Mouse (Mus musculus) intestine, embryonic 16.5 days (tissue): ENCODE data around the gene Qprt. TPM values are rescaled to one million over a fixed set of nuclear protein-coding genes. Genes with fewer than 3 reads are reported as not detected.

Experiments
- polyA plus RNA-seq: library from polyadenylated mRNA; unstranded; fragments of >200 nt; fragmentation: Nextera tagmentation; extraction: Ambion mirVana; gene quantifications from 2 replicates; pipeline ENCODE4 v1.2.1, GENCODE M21; 2015

Gene Qprt
- polyA plus RNA-seq, 1 experiment from 2014 or later = 6.8 TPM

Other genes starting within 250 kb of the Qprt start
- gene Taok2, start 237.5 kb downstream of the Qprt start, polyA plus RNA-seq = 27.6 and 28.6 TPM in 2 replicates
- gene Tmem219, start 199.3 kb downstream of the Qprt start, polyA plus RNA-seq = 34.1 and 35.4 TPM in 2 replicates
- 10.9 and 11.2 TPM in 2 replicates for gene Kctd13, start 193.3 kb downstream of the Qprt start, polyA plus RNA-seq
- 0.31 and 0.56 TPM in 2 replicates for gene Asphd1, start 172.6 kb downstream of the Qprt start, polyA plus RNA-seq
- gene Sez6l2, start 171.7 kb downstream of the Qprt start, polyA plus RNA-seq = 1.5 and 1.7 TPM in 2 replicates
- 167 TPM in 2 replicates for gene Cdipt, start 146.3 kb downstream of the Qprt start, polyA plus RNA-seq
- 1.3 and 1.6 TPM in 2 replicates for gene Cdiptos, start 146.1 kb downstream of the Qprt start, polyA plus RNA-seq
- 73.7 and 84.9 TPM in 2 replicates for gene Mvp, start 107.6 kb downstream of the Qprt start, polyA plus RNA-seq
- 0.78 and 2.5 TPM in 2 replicates for gene Pagr1b, start 105.7 kb downstream of the Qprt start, polyA plus RNA-seq
- 69.8 and 82.7 TPM in 2 replicates for gene Pagr1a, start 104.9 kb downstream of the Qprt start, polyA plus RNA-seq
- 21.9 and 23.5 TPM in 2 replicates for gene Gm42742, start 101.1 kb downstream of the Qprt start, polyA plus RNA-seq
- gene Prrt2, start 101.0 kb downstream of the Qprt start, polyA plus RNA-seq = 2.9 and 3.8 TPM in 2 replicates
- 35.7 and 42.1 TPM in 2 replicates for gene Maz, start 95.2 kb downstream of the Qprt start, polyA plus RNA-seq
- gene Kif22, start 79.8 kb downstream of the Qprt start, polyA plus RNA-seq = 87.5 and 100 TPM in 2 replicates
- gene Zg16, start 34.9 kb downstream of the Qprt start, polyA plus RNA-seq = 37.2 and 69.9 TPM in 2 replicates
- 7.4 and 7.7 TPM in 2 replicates for gene AI467606, start 30.9 kb downstream of the Qprt start, polyA plus RNA-seq
- gene Spn, start 15.6 kb upstream of the Qprt start, polyA plus RNA-seq = 0.26 and 0.42 TPM in 2 replicates
- gene Cd2bp2, start 73.8 kb upstream of the Qprt start, polyA plus RNA-seq = 42.2 and 43.3 TPM in 2 replicates
- 15.5 and 18.4 TPM in 2 replicates for gene Tbc1d10b, start 86.2 kb upstream of the Qprt start, polyA plus RNA-seq
- 20.3 and 21.0 TPM in 2 replicates for gene Mylpf, start 86.7 kb upstream of the Qprt start, polyA plus RNA-seq
- gene Zfp553, start 110.8 kb upstream of the Qprt start, polyA plus RNA-seq = 21.6 and 23.6 TPM in 2 replicates
- 15.4 and 16.3 TPM in 2 replicates for gene Sept1, start 110.9 kb upstream of the Qprt start, polyA plus RNA-seq
- gene Zfp771, start 122.0 kb upstream of the Qprt start, polyA plus RNA-seq = 34.2 and 37.8 TPM in 2 replicates
- 176 and 195 TPM in 2 replicates for gene Dctpp1, start 138.5 kb upstream of the Qprt start, polyA plus RNA-seq
- gene Sephs2, start 151.8 kb upstream of the Qprt start, polyA plus RNA-seq = 187 and 224 TPM in 2 replicates
- 2.4 and 2.8 TPM in 2 replicates for gene Itgal, start 174.0 kb upstream of the Qprt start, polyA plus RNA-seq
- gene Zfp768, start 223.4 kb upstream of the Qprt start, polyA plus RNA-seq = 21.9 and 23.4 TPM in 2 replicates